Mouse (Mus musculus) kidney, embryonic 16.5 days (tissue): ENCODE measurements around the gene Wdr72. TPM values are rescaled to one million over a fixed set of nuclear protein-coding genes. Genes with fewer than 3 reads are reported as not detected.

Experiments used
- polyA plus RNA-seq: library from polyadenylated mRNA; unstranded; fragments of >200 nt; fragmentation: Nextera tagmentation; extraction: Ambion mirVana; gene quantifications from 2 replicates; pipeline ENCODE4 v1.2.1, GENCODE M21; 2015

The Wdr72 gene
- polyA plus RNA-seq, 1 experiment from 2014 or later = 2.2 TPM

Other genes starting within 250 kb of the Wdr72 start
- 0.41 and 0.59 TPM in 2 replicates for gene Unc13c, start 141.4 kb upstream of the Wdr72 start, polyA plus RNA-seq